Mouse (Mus musculus) c-Kit-positive CD71-negative TER-119-negative erythroid progenitor cells, embryonic 14.5 days (primary cell): ENCODE data around the gene Arntl.
"Not testable (repeated sequence)": the region's sequence is repeated elsewhere in the genome, so short reads cannot be mapped to it uniquely, and the experiment has no call there.

ENCODE experiments used
- DNase-seq: peaks from one replicate; pipeline ENCODE4 v3.0.0-alpha.2; 2013; ENCODE audit warnings: low read depth

Arntl gene

GRCm38 (mm10) chr7:113251001-113251400 lies 43.7 kb downstream of the Arntl start:
- DNase-seq, result no peak

- no peak for DNase-seq
Observed at GRCm38 (mm10) chr7:113251554-113251953, 44.3 kb downstream of the Arntl start.

GRCm38 (mm10) chr7:113253777-113254405 lies 46.6 kb downstream of the Arntl start:
- no peak for DNase-seq

- peak; percentile 40 for DNase-seq
Observed at GRCm38 (mm10) chr7:113256046-113256445, 48.8 kb downstream of the Arntl start.

- DNase-seq, result no peak
Observed at GRCm38 (mm10) chr7:113258430-113258829, 51.2 kb downstream of the Arntl start.

- DNase-seq, result no peak
Observed at GRCm38 (mm10) chr7:113260321-113261167, 53.3 kb downstream of the Arntl start.

- no peak for DNase-seq
Observed at GRCm38 (mm10) chr7:113261690-113262089, 54.4 kb downstream of the Arntl start.

GRCm38 (mm10) chr7:113262510-113263467 lies 55.5 kb downstream of the Arntl start:
- DNase-seq, result not testable (repeated sequence)

- DNase-seq, result no peak
Observed at GRCm38 (mm10) chr7:113263990-113264389, 56.7 kb downstream of the Arntl start.

- peak; percentile 52 for DNase-seq
Observed at GRCm38 (mm10) chr7:113268287-113268686, 61.0 kb downstream of the Arntl start.

GRCm38 (mm10) chr7:113269081-113269480 lies 61.8 kb downstream of the Arntl start:
- no peak for DNase-seq

GRCm38 (mm10) chr7:113269921-113270320 lies 62.7 kb downstream of the Arntl start:
- DNase-seq, result no peak

GRCm38 (mm10) chr7:113270551-113270950 lies 63.3 kb downstream of the Arntl start:
- no peak for DNase-seq

- DNase-seq, result no peak
Observed at GRCm38 (mm10) chr7:113270991-113271390, 63.7 kb downstream of the Arntl start.

GRCm38 (mm10) chr7:113272338-113272997 lies 65.2 kb downstream of the Arntl start:
- DNase-seq, result no peak

- DNase-seq, result no peak
Observed at GRCm38 (mm10) chr7:113277245-113277644, 70.0 kb downstream of the Arntl start.

- DNase-seq, result no peak
Observed at GRCm38 (mm10) chr7:113278493-113278892, 71.2 kb downstream of the Arntl start.

- DNase-seq, result no peak
Observed at GRCm38 (mm10) chr7:113279246-113279645, 72.0 kb downstream of the Arntl start.

GRCm38 (mm10) chr7:113285405-113285804 lies 78.1 kb downstream of the Arntl start:
- no peak for DNase-seq

GRCm38 (mm10) chr7:113289211-113289610 lies 81.9 kb downstream of the Arntl start:
- DNase-seq, result no peak

- no peak for DNase-seq
Observed at GRCm38 (mm10) chr7:113291741-113292140, 84.5 kb downstream of the Arntl start.

GRCm38 (mm10) chr7:113292193-113292592 lies 84.9 kb downstream of the Arntl start:
- no peak for DNase-seq
